Mouse (Mus musculus) testis, adult 2 months (tissue): ENCODE data around the gene Obox2.
"Not testable (repeated sequence)": the region's sequence is repeated elsewhere in the genome, so short reads cannot be mapped to it uniquely, and the experiment has no call there.

ENCODE experiments used
- CTCF ChIP-seq: fragments of 200-500 bp; IDR thresholded peaks from 2 replicates; pipeline ENCODE4 v1.5.1; 2012; ENCODE audit warnings: low read depth, mild to moderate bottlenecking, inconsistent platforms, low read length, moderate library complexity; ENCODE audit not compliant: control insufficient read depth, insufficient read depth, insufficient replicate concordance
- POLR2A ChIP-seq: fragments of 200-500 bp; IDR thresholded peaks from 2 replicates; pipeline ENCODE4 v1.6.1; 2012; ENCODE audit warnings: low read depth, mild to moderate bottlenecking, inconsistent platforms, low read length, moderate library complexity; ENCODE audit not compliant: control insufficient read depth

DNA sequence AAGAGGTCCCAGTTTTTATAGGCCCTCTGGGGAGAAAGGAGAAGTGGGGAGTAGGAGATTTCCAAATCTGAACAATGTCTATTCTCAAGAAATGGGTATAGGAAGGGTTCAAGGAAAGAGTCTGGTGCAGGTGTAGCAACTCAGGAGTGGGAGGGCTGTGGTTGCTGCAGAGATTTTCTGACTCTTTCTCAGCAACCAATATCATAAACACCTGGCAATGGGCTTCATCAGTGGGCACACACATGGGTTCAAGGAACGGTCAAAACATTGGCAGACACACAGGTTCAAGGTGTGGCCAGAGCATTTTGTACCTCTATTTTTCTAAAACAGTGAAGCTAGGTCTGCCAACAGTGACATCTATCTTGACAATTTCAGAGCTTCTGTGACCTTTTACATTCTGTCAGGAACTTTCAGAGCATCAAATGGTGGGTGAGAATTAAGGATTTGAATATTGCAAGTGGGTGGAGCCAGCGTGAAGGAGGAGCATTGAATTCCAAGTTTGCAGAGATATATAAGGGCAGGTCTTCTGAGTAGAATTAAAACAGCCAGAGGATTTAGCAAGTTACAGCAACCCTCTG, at the start of gene Obox2, which contains the start of gene Obox1:
- TF ChIP-seq CTCF, POLR2A: not testable (repeated sequence)
